Mouse (Mus musculus): ENCODE data around the gene Dnajc12. TPM values are rescaled to one million over a fixed set of nuclear protein-coding genes. Genes with fewer than 3 reads are reported as not detected.
"Not testable (repeated sequence)": the region's sequence is repeated elsewhere in the genome, so short reads cannot be mapped to it uniquely, and the experiment has no call there.

Gene Dnajc12
- polyA plus RNA-seq, 1 experiment from 2014 or later, result 7.2 TPM

GRCm38 (mm10) chr10:63432099-63432498 is 49.9 kb downstream of the Dnajc12 start:
- no peak for ATAC-seq (replicated peaks; ENCODE audit: insufficient number of reproducible peaks, insufficient read depth, low FRiP score, low read depth)
- Histone ChIP-seq H3K27ac (no peak overlapping the region), H3K4me2 (no peak overlapping the region), H3K27me3 (no peaks in the 10 kb centered on the region), H3K36me3 (no peaks in the 10 kb centered on the region), H3K9ac (no peak overlapping the region), H3K9me3 (replicated peaks) (no peaks in the 10 kb centered on the region), H3K4me1 (replicated peaks) (0 out of 2 replicates have a peak, but pooled peaks cover 3% of the 10 kb centered on the region), H3K4me3 (no peak overlapping the region)
- 86% methylated on average over 8 of the region's 8 CpGs for WGBS

GRCm38 (mm10) chr10:63432887-63433286 is 50.6 kb downstream of the Dnajc12 start:
- Histone ChIP-seq H3K9ac (no peak overlapping the region), H3K4me3 (no peak overlapping the region), H3K27ac (no peak overlapping the region), H3K4me2 (no peak overlapping the region), H3K4me1 (replicated peaks) (0 out of 2 replicates have a peak, but pooled peaks cover 3% of the 10 kb centered on the region), H3K27me3 (no peaks in the 10 kb centered on the region), H3K36me3 (no peaks in the 10 kb centered on the region), H3K9me3 (replicated peaks) (no peaks in the 10 kb centered on the region)
- 50% methylated on average over 2 of the region's 2 CpGs for WGBS
- no peak for ATAC-seq (replicated peaks; ENCODE audit: insufficient number of reproducible peaks, insufficient read depth, low FRiP score, low read depth)

- Histone ChIP-seq H3K4me2 (no peak overlapping the region), H3K36me3 (no peaks in the 10 kb centered on the region), H3K4me1 (replicated peaks) (no peaks in the 10 kb centered on the region), H3K4me3 (no peak overlapping the region), H3K9ac (no peak overlapping the region), H3K27me3 (no peaks in the 10 kb centered on the region), H3K9me3 (replicated peaks) (no peaks in the 10 kb centered on the region), H3K27ac (no peak overlapping the region)
- ATAC-seq (replicated peaks; ENCODE audit: insufficient number of reproducible peaks, insufficient read depth, low FRiP score, low read depth), result no peak
Observed at GRCm38 (mm10) chr10:63438736-63439262, 56.6 kb downstream of the Dnajc12 start.

GRCm38 (mm10) chr10:63439694-63440228 is 57.5 kb downstream of the Dnajc12 start:
- no peaks in the 10 kb centered on the region for H3K36me3 ChIP-seq
- no peaks in the 10 kb centered on the region for H3K4me1 ChIP-seq (replicated peaks)
- no peak overlapping the region for H3K27ac ChIP-seq
- H3K27me3 ChIP-seq, result no peaks in the 10 kb centered on the region
- H3K4me2 ChIP-seq, result no peak overlapping the region
- WGBS, result 49% methylated on average over 7 of the region's 7 CpGs
- no peak overlapping the region for H3K9ac ChIP-seq
- ATAC-seq (replicated peaks; ENCODE audit: insufficient number of reproducible peaks, insufficient read depth, low FRiP score, low read depth), result no peak
- H3K9me3 ChIP-seq (replicated peaks), result no peaks in the 10 kb centered on the region
- no peak overlapping the region for H3K4me3 ChIP-seq

- H3K27ac ChIP-seq; ATAC-seq (replicated peaks; ENCODE audit: insufficient number of reproducible peaks, insufficient read depth, low FRiP score, low read depth); H3K27me3 ChIP-seq; H3K4me1 ChIP-seq (replicated peaks); H3K36me3 ChIP-seq; H3K4me3 ChIP-seq; H3K9me3 ChIP-seq (replicated peaks); H3K4me2 ChIP-seq; H3K9ac ChIP-seq: not testable (repeated sequence)
- WGBS, result 77% methylated on average over 13 of the region's 13 CpGs
Observed at GRCm38 (mm10) chr10:63444602-63445387, 62.6 kb downstream of the Dnajc12 start.

GRCm38 (mm10) chr10:63453926-63454325 is 71.7 kb downstream of the Dnajc12 start:
- no peak overlapping the region for H3K9ac ChIP-seq
- WGBS, result 73% methylated on average over 4 of the region's 4 CpGs
- H3K4me1 ChIP-seq (replicated peaks), result peaks cover 16% of the 10 kb centered on the region
- H3K36me3 ChIP-seq, result no peaks in the 10 kb centered on the region
- H3K4me3 ChIP-seq, result no peak overlapping the region
- no peaks in the 10 kb centered on the region for H3K9me3 ChIP-seq (replicated peaks)
- no peaks in the 10 kb centered on the region for H3K27me3 ChIP-seq
- no peak overlapping the region for H3K4me2 ChIP-seq
- no peak overlapping the region for H3K27ac ChIP-seq
- no peak for ATAC-seq (replicated peaks; ENCODE audit: insufficient number of reproducible peaks, insufficient read depth, low FRiP score, low read depth)

- ATAC-seq (replicated peaks; ENCODE audit: insufficient number of reproducible peaks, insufficient read depth, low FRiP score, low read depth), result no peak
- H3K27ac ChIP-seq, result peak overlapping the region; percentile 97
- H3K4me2 ChIP-seq, result 0 out of 2 replicates have a peak overlapping the region, but pooled peaks have one; percentile 8
- H3K9me3 ChIP-seq (replicated peaks), result no peaks in the 10 kb centered on the region
- H3K4me3 ChIP-seq, result no peak overlapping the region
- WGBS, result 39% methylated on average over 8 of the region's 8 CpGs
- H3K9ac ChIP-seq, result peak overlapping the region; percentile 36; the same call in 1 of the 2 replicates
- no peaks in the 10 kb centered on the region for H3K36me3 ChIP-seq
- H3K27me3 ChIP-seq, result no peaks in the 10 kb centered on the region
- peaks cover 19% of the 10 kb centered on the region for H3K4me1 ChIP-seq (replicated peaks)
Observed at GRCm38 (mm10) chr10:63455110-63455878, 73.1 kb downstream of the Dnajc12 start.

- Histone ChIP-seq H3K27me3 (no peaks in the 10 kb centered on the region), H3K4me2 (peak overlapping the region; percentile 60), H3K9ac (peak overlapping the region; percentile 60), H3K4me1 (replicated peaks) (peaks cover 24% of the 10 kb centered on the region), H3K36me3 (no peaks in the 10 kb centered on the region), H3K9me3 (replicated peaks) (no peaks in the 10 kb centered on the region), H3K4me3 (peak overlapping the region; percentile 52), H3K27ac (peak overlapping the region; percentile 97)
- 13% methylated on average over 17 of the region's 17 CpGs for WGBS
- peak; percentile 89 for ATAC-seq (replicated peaks; ENCODE audit: insufficient number of reproducible peaks, insufficient read depth, low FRiP score, low read depth)
Observed at GRCm38 (mm10) chr10:63457292-63458128, 75.3 kb downstream of the Dnajc12 start.

Other genes starting within 250 kb of the Dnajc12 start
- 8.7 and 9.9 TPM in 2 replicates for gene Mypn, start 178.5 kb upstream of the Dnajc12 start, polyA plus RNA-seq (2015; fragmentation: Nextera tagmentation; extraction: Ambion mirVana)
- 30.3 and 31.1 TPM in 2 replicates for gene Herc4, start 138.6 kb upstream of the Dnajc12 start, polyA plus RNA-seq (2015; fragmentation: Nextera tagmentation; extraction: Ambion mirVana)
- 3.6 and 3.9 TPM in 2 replicates for gene Sirt1, start 739 bp upstream of the Dnajc12 start, polyA plus RNA-seq (2015; fragmentation: Nextera tagmentation; extraction: Ambion mirVana)
- not detected in 2 replicates for gene Gm7075, start 39.3 kb downstream of the Dnajc12 start, polyA plus RNA-seq (2015; fragmentation: Nextera tagmentation; extraction: Ambion mirVana)
- gene Ctnna3, start 47.7 kb downstream of the Dnajc12 start, polyA plus RNA-seq (2015; fragmentation: Nextera tagmentation; extraction: Ambion mirVana), result 23.6 and 27.8 TPM in 2 replicates

All from heart, embryonic 15.5 days (tissue).